Mouse (Mus musculus): Measurements from ENCODE around the gene Psma7.

DNA sequence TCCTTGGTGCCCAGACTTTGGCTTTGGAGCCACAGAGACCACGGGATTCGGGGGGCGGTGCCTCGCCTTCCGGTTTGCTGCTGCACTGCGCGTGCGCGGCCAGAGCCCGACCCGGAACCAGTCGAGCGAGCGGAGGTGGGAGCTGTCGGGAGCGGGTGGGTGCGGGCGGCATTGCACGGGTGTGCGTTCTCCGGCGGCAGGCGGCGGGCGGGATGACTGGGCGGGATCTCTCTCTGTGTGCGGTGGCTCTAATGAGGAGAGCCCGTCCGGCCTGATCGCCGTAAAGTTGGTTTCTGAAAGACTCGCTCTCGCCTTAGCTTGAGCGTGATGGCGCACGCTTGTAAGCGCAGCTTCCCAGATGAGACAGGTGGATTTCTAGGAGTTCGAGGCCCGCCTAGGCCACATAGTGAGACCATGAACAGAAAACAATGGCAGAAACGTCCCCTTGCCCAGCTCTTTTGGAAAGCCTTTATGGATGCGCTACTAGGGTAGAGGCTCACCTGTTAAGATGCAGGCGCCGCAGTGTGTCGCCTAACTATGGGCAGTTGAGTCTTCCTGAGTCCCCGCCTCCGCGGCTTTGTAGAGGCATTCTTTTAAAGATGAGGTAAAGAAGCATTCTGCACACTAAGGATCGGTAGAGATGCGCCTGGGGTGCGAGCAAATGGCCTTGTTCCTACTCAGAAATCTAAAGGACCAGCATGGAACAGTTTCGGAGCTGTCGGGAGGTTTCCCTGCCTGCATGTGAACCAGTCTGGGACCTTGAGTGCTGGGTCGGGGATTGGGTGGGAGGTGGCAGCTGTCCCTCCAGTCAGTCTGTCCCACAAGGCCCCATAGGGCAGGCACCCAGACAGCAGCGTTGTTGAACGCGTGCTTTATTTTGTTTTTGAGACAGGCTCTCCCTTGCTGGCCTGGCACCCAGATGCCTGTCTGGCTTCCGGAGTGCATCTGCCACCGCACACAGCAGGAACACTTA is 28.5 kb upstream of the Psma7 start, which contains the start of gene Mtg2:
- no peak for TF ChIP-seq TCF12 (IDR thresholded peaks at IDR 0.05; ENCODE audit: insufficient read depth, poor library complexity, severe bottlenecking)
- TF ChIP-seq TCF3 (IDR thresholded peaks at IDR 0.05; ENCODE audit: insufficient read length, low read depth): no peak
- no peak for TF ChIP-seq CEBPB (IDR thresholded peaks at IDR 0.05; ENCODE audit: insufficient read depth, poor library complexity, severe bottlenecking)
- TF ChIP-seq POLR2A (IDR thresholded peaks at IDR 0.05; ENCODE audit: insufficient read length, low read depth): peak; percentile 94
- no peak for TF ChIP-seq USF1 (IDR thresholded peaks at IDR 0.05; ENCODE audit: low read depth)
